Mouse (Mus musculus) megakaryocyte, embryonic 14.5 days (primary cell): ENCODE measurements around the gene Nhsl2.

Experiments
- FLI1 ChIP-seq: IDR thresholded peaks from 2 replicates; pipeline ENCODE4 v1.6.1; 2012; ENCODE audit warnings: low read length, inconsistent platforms, mixed read lengths
- GATA1 ChIP-seq: IDR thresholded peaks from 3 replicates; pipeline ENCODE4 v1.6.1; 2012; ENCODE audit warnings: mixed read lengths, low read length, inconsistent platforms, borderline replicate concordance

GRCm38 (mm10) chrX:101874147-101874546 is 25.0 kb downstream of the Nhsl2 start:
- TF ChIP-seq GATA1 (no peak), FLI1 (no peak)
